Mouse (Mus musculus) layer of hippocampus, adult 9-11 months (tissue): Measurements from ENCODE around the gene Nuak2.
A peak's percentile ranks its signal among the peaks of the same experiment; 100 is the strongest.
"Not testable (repeated sequence)": the region's sequence is repeated elsewhere in the genome, so short reads cannot be mapped to it uniquely, and the experiment has no call there.

Experiments
- DNase-seq: peaks from one replicate; pipeline ENCODE4 v3.0.0; 2022

Gene Nuak2

GRCm38 (mm10) chr1:132328565-132328964, 12.6 kb downstream of the Nuak2 start:
- DNase-seq: no peak

DNA sequence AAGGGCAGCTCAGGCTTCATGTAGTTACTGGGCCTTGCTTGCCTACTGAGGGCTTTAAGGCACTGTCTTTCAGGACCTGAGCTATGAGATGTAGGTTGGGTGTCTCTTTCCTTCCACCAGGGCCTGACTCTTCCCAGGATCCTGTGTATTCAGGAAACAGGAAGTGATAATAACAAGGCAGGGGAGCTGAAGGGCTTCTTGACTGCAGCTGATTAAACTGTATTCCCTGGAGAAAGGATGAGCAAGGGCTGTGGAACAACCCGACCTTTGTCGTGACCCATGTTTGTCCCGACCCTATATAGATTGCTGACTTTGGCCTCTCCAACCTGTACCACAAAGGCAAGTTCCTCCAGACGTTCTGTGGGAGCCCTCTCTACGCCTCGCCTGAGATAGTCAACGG, 13.7 kb downstream of the Nuak2 start:
- no peak for DNase-seq

- DNase-seq: no peak
Observed at GRCm38 (mm10) chr1:132330397-132330796, 14.5 kb downstream of the Nuak2 start.

DNA sequence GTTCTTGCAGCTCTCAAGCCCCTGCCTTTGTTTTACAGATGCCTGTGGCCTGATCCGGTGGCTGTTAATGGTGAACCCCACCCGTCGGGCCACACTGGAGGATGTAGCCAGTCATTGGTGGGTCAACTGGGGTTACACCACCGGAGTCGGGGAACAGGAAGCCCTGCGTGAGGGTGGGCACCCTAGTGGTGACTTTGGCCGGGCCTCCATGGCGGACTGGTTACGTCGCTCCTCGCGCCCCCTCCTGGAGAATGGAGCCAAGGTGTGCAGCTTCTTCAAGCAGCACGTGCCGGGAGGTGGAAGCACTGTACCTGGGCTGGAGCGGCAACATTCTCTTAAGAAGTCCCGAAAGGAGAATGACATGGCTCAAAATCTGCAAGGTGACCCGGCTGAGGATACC, 15.4 kb downstream of the Nuak2 start:
- no peak for DNase-seq

DNA sequence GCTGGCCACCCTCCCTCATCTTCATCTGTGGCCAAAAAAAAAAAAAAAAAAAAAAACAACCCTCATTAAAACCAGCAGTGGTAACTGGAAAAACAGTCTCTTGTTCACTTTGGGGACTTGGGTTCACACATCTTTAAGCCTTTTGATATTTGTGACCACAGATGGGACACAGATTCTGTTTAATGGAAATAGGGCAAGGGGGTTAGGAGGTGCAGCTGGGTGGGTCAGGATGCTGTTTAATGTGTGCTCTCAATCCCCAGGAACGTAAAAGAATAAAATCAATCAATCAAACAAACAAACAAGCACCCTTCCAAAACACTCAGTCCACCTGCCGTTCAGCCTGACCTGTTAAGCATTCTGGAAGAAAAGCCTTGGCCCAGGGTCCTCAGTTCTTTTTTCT, 17.3 kb downstream of the Nuak2 start:
- DNase-seq: no peak

DNA sequence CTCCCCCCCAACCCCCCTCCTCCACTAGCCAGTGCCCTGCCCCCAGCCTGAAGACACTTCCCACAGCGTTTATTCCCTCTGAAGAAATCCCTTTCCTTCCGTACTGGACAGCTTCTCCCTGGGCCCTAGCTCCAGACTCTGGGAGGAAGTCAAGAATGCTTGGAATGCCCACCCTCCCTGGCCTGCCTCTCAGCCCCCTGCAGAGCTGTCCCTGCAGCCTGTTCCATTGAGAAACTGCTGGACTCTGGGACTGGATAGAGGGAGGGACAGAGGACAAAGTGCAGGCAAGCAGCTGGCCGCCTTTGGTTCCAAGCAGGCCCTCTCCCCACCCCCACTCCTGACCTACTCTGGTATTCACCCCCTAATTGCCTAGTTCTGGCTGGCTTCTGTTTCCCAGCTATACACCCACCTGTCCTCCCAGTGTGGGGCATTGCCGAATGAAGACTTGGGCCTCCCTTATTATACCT, 17.8 kb downstream of the Nuak2 start:
- DNase-seq: no peak

DNA sequence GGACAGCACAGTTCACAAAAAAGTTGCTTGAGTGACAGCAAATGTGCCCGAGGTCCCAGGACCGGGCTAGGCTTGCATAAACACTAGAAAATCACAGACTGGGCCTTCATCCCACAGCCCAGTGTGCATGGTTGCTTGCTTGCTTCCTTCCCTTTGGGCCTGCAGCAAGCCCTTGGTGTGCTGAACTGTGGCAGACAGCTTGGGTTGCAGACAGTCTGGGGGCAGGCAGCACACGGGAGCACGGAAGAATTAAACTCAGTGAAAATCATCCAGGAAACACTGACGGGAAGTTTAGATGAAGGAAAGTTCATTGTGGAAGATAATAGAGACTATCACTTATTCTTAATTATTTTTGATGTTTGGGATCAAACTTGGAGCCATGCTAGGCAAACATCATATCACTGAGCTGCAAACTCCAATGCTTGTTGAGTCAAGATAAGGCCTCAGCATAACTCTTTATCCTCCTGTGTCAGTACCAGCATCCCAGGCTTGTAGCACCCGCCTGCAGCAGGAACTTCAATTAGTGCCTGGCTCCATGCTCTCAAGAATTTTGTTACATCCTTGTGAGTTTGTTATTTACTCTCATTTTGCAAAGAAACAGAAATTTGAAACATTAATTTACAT, 18.4 kb downstream of the Nuak2 start:
- DNase-seq: no peak

DNA sequence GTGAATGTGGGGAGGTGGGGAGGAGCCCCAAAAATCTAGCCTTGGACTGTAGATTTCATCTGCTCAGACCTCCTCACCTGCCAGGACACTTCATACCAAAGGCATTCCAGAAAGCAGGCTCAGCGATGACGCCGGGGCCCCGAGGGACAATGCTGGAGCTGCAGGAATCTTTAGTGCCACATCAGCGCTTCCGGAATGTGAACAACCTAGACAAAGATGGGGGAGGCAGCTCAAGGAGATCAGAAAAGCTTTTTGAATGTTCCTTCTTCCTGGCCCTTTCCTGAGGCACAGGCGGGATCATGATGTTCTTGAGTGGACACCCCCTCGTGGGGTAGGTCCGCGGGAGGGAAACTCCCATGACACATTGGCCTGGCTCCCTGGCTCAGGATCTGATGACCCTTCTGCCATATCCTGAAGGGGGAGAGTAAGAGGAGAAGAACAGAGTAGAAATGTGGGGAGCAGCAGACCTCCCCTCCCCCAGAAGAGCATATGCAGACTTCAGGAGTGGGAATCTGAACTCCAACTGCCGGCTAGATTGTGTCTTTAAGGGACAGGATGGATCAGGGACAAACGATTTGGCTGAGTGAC, 19.5 kb downstream of the Nuak2 start:
- DNase-seq: no peak

DNA sequence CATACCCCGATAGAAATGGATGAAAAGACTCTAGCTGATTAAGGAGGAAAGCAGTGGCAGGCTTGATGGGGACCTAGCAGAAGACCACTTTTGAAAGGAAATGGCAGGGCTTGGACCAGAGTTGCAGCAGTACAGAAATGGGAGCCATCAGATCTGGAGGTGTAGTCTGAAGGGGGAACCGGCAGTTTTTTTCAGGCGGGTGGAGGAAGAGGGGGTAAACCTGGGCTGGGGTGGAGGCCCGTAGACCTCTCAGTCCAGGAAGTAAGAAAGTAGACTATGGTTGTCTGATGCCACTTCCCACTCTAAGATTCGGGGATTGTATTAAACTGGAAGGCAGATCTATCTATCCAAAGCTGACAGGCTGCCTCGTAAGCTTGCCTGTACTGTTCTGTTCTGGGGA, 21.0 kb downstream of the Nuak2 start:
- DNase-seq: no peak

DNA sequence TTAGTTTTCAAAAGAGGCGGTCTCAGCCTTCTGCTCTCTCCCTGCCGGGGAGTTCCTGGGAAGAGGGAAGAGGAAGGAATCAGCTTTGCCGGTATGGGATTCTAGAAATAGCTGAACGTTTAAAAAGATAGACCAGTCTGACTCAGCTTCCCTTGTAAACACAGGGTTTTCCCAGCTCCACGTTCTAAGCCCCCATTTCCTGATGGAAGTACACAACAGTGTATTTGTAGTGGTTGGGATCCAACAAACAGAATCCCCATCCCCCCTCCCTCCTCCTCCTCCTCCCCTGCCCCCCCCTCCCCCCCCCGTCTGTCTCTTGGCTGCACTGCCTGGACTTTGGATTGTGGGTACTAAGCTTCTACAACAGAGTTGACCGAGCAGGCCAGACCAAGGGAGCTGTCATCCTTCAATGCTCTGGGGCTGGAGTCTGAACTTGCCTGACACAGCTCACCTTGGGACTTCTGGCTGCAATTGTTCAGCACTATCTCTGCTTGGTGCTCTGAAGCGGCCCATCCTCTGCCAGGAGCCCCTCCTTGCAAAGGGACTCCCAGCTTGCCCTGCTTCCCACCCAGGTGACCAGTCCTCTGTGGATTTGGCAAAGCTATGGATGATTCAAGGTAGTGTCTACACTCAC, 22.2 kb downstream of the Nuak2 start:
- DNase-seq: no peak

DNA sequence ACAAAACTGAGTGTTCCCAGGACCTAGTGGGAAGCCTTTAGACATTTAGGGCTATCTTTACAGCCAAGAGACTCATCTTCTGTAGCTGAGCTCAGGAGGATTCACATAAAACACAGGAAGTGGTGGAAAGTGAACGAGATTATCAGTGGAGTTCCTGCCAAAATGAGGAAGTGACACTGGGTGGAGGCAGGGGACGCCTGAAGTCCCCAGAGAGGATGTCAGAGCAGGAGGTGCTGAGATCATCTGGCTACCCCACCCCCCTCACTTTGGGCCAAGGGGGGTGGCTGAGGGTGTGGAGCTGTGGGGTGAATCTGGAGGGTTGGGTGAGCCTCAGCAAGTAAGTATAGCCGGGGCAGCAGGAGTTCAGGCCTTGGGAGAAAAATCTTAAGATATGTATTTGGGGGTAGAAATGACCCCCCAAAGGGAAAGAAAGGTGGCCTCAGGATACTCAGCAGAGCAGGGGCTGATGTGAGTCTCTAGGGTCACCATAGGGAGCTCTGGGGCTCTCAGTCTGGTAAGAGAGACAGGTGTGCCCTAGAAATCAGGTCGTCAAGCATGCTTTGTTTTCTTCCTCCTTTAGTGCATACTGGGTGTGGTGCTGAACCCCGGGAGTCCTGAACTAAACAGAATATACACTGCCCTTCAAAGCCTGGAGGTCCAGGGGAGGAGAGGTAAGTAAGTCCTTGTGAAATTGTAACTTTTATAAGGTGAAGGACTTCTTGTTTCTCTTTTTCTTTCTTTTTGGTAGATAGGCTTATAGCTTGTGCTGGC, 26.0 kb downstream of the Nuak2 start:
- peak; percentile 55 for DNase-seq

DNA sequence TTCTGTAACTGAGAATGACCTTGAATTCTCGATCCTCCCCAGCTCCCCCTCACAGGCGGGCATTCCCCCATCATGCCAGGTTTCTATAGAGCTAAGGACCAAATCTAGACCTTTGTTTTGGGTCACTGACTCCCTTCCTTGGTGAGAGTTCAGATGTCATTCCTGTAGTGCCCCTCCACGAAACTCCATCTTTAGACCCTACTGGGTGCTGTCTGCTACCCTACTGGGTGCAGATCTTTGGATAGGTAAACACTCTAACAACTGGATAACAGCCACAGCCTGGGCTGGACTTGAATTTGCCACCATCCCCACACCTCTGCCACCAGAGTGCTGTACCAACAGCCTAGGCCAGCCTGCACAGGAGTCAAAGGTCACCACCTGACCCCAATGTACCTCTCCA, 26.6 kb downstream of the Nuak2 start:
- DNase-seq: no peak

DNA sequence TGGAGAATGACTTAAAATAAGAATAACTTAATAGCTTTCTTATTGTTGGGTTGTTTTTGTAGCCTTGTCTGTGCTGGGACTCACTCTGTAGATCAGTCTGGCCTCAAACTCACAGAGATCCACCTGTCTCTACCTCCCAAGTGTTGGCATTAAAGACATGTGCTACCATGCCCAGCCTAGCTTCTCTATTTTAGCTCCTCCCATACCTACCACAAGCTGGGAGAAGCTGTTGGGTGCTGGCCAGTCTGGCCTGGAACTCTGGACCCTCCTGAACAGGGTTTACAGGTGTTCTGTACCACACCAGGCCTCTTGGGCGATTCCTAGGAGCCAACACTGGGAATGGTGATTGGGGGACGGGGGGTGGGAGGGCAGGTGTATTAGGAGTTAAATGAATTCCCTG, 27.3 kb downstream of the Nuak2 start:
- DNase-seq: no peak

- DNase-seq: no peak
Observed at GRCm38 (mm10) chr1:132343656-132344055, 27.7 kb downstream of the Nuak2 start.

- DNase-seq: no peak
Observed at GRCm38 (mm10) chr1:132345514-132345913, 29.6 kb downstream of the Nuak2 start.

- DNase-seq: no peak
Observed at GRCm38 (mm10) chr1:132346134-132346851, 30.4 kb downstream of the Nuak2 start.

DNA sequence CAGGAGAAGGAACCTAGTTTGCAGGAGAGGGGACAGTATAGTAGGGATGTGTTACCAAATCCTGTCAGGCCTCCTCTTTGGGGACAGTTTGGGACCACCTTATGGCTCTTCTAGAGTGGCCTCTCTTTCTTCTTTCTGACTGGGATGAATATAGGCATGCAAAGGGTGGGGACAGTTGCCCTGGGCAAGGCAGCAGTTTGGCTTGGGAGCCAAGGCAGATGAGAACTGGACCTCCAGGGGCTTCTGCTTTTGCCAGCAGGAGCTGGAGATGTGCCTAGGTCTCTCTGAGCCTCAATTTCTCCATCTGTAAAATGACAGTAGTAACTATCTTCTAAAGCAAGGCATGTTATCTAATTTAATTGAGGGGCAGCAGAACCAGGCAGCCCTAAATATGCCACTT, 31.0 kb downstream of the Nuak2 start:
- no peak for DNase-seq

DNA sequence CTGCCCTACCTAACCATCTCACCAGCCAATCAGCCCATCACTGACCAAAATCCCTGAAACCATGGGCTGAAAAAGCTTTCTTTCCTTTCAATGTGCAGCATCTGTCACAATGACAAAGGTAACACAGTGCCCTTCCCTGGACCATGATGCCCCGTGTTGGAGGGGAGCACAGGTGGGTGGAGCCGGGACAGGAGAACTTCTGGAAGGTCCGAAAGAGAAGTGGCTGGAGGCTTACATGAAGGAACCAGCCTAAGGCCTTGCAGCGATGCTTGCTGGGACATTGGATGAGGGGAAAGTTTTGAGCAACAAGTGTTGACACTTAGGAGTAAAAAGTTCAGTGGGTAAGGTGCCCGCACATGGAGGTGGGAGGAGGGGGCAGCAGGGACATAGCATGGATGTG, 32.5 kb downstream of the Nuak2 start:
- no peak for DNase-seq

DNA sequence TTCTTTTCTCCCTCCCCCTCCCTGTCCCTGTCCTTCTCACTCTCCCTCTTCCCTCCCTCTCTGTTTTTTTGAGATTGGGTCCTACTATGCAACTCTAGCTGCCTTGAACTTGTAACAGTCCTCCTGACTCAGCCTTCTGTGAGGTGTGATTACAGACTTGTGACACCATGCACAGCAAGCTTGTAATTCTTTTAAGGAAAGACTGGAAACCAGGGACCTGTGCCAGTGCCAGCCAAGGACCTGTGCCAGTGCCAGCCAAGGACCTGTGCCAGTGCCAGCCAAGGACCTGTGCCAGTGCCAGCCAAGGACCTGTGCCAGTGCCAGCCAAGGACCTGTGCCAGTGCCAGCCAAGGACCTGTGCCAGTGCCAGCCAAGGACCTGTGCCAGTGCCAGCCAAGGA, 33.1 kb downstream of the Nuak2 start:
- DNase-seq: not testable (repeated sequence)

GRCm38 (mm10) chr1:132349601-132350000, 33.7 kb downstream of the Nuak2 start:
- not testable (repeated sequence) for DNase-seq

GRCm38 (mm10) chr1:132351058-132351457, 35.1 kb downstream of the Nuak2 start:
- no peak for DNase-seq

- no peak for DNase-seq
Observed at GRCm38 (mm10) chr1:132353389-132353788, 37.5 kb downstream of the Nuak2 start.

GRCm38 (mm10) chr1:132354234-132354633, 38.3 kb downstream of the Nuak2 start:
- DNase-seq: no peak
